Mouse (Mus musculus) stomach, postnatal 0 days (tissue): ENCODE data around the gene Coq4. TPM values are rescaled to one million over a fixed set of nuclear protein-coding genes. Genes with fewer than 3 reads are reported as not detected.

ENCODE experiments used
- ATAC-seq: fragments of 200-750 bp; cut with Nextera tagmentation; 2 replicates; pipeline ENCODE4 v1.8.0; 2017; ENCODE audit not compliant: low FRiP score, low TSS enrichment
- DNase-seq: peaks from one replicate; pipeline ENCODE4 v3.0.0-alpha.2; 2016; ENCODE audit warnings: low spot score
- H3K27ac ChIP-seq: fragments of 300-500 bp; sonication (generic); replicated peaks from 2 replicates; pipeline ENCODE4 v1.5.1; 2014; ENCODE audit warnings: mild to moderate bottlenecking, control low read depth
- H3K27me3 ChIP-seq: fragments of 300-500 bp; sonication (generic); 2 replicates; pipeline ENCODE4 v1.6.1; 2014; ENCODE audit warnings: low read length; ENCODE audit not compliant: control insufficient read depth, insufficient read depth
- H3K36me3 ChIP-seq: fragments of 300-500 bp; sonication (generic); 2 replicates; pipeline ENCODE4 v1.6.1; 2014; ENCODE audit warnings: low read length, mixed read lengths; ENCODE audit not compliant: control insufficient read depth, insufficient read depth
- H3K4me1 ChIP-seq: fragments of 300-500 bp; sonication (generic); replicated peaks from 2 replicates; pipeline ENCODE4 v1.6.1; 2014; ENCODE audit warnings: antibody characterized with exemption; ENCODE audit not compliant: control insufficient read depth, insufficient read depth
- H3K4me2 ChIP-seq: fragments of 300-500 bp; sonication (generic); replicated peaks from 2 replicates; pipeline ENCODE4 v1.6.1; 2014; ENCODE audit warnings: low read depth, mild to moderate bottlenecking, control low read depth, moderate library complexity
- H3K4me3 ChIP-seq: fragments of 300-500 bp; sonication (generic); 2 replicates; pipeline ENCODE4 v1.5.1; 2014; ENCODE audit warnings: low read depth, low read length, control low read depth
- H3K9ac ChIP-seq: fragments of 300-500 bp; sonication (generic); 2 replicates; pipeline ENCODE4 v1.6.1; 2014; ENCODE audit warnings: mild to moderate bottlenecking, low read length, control low read depth, mixed read lengths
- H3K9me3 ChIP-seq: fragments of 300-500 bp; sonication (generic); 2 replicates; pipeline ENCODE4 v1.6.1; 2016; ENCODE audit warnings: low read length; ENCODE audit not compliant: control insufficient read depth
- CTCF ChIP-seq: IDR thresholded peaks from 2 replicates; pipeline ENCODE4 v1.5.1; 2016; ENCODE audit warnings: antibody characterized with exemption, low read depth, mild to moderate bottlenecking, moderate library complexity
- EP300 ChIP-seq: optimal IDR thresholded peaks from 2 replicates; pipeline ENCODE3; 2016; ENCODE audit warnings: antibody characterized with exemption
- WGBS: fragments of 180-500 bp; shearing (Covaris S2); extraction: QIAGEN DNeasy Blood & Tissue Kit; methylation state at CpG from one replicate; pipeline ENCODE4 v1.1.7; 2014; 5-methylcytosine and 5-hydroxymethylcytosine counted together
- polyA plus RNA-seq: library from polyadenylated mRNA; unstranded; fragments of >200 nt; fragmentation: Nextera tagmentation; extraction: Ambion mirVana; gene quantifications from 2 replicates; pipeline ENCODE4 v1.2.1, GENCODE M21; 2015

Gene Coq4
- polyA plus RNA-seq, 1 experiment from 2014 or later, result 18.7 TPM

DNA sequence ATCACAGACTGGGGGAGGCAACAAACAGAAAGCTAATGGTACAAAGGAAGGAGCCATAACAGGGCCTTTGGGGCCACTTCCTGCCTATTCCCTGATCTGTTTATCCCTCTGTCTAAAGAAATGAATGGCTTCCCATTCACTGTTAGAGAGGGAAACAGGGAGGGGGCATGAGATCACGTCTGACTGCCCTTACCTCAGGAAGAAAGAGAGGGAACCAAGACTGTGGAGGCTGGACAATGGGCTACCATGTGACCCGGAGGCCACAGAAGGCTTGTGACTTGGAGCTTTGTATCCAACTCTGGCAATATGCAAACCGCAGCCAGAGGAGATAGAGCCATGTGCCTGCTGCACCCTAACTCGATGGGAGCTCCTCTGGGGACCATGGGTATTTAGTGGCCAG, 3.0 kb upstream of the Coq4 start:
- Histone ChIP-seq H3K4me2 (no peak overlapping the region), H3K36me3 (peaks cover 34% of the 10 kb centered on the region), H3K4me3 (no peak overlapping the region), H3K27me3 (no peaks in the 10 kb centered on the region), H3K9ac (no peak overlapping the region), H3K9me3 (no peaks in the 10 kb centered on the region), H3K4me1 (no peaks in the 10 kb centered on the region), H3K27ac (no peak overlapping the region)
- WGBS, result 68% methylated on average over 4 of the region's 4 CpGs
- TF ChIP-seq EP300 (no peak), CTCF (no peak)
- ATAC-seq (no peak), DNase-seq (no peak)

DNA sequence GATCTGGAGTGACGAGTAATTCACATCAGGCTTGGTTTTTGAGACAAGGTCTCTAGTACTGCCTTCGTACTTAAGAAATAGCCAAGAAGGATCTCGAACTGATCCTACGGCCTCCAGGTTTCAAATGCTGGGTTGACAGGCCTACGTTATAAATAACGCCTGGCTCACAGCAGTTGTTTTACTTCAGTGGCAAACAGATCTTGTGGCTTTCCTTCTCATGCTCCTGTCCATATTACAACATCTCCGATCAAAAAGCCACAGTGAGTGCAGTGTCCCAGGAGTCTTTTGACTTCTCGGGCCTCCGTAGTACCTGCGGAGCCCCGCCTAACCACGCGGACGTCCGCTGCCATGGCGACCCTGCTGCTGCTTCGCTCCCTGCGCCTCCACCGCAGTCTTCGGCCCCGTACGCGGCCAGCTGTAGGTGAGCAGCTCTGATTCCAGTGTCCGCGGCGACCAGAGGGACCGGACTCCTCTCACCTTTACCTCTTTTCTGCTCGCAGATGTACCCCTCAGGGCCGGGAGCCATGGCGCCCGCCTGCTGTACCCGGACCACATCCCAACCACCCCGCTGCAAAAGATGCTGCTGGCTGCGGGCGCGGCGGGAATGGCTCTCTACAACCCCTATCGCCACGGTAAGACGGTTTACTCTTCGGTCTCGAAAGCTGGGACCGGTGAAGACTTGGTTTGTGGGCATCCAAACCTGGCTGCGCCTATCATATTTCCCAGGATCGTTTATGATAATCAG, 816 bp downstream of the Coq4 start, which contains the start of gene Trub2:
Trub2 (minus strand) TSS at position 566 of the 745 bp plus-strand sequence.
- H3K4me1 ChIP-seq, result no peaks in the 10 kb centered on the region
- TF ChIP-seq CTCF, result no peak
- no peak for TF ChIP-seq EP300
- peaks cover 17% of the 10 kb centered on the region for H3K36me3 ChIP-seq
- peak within 1 kb of the TSS; percentile 68 for H3K4me3 ChIP-seq
- no peaks in the 10 kb centered on the region for H3K27me3 ChIP-seq
- H3K9me3 ChIP-seq, result no peaks in the 10 kb centered on the region
- peak within 1 kb of the TSS; percentile 95 for H3K4me2 ChIP-seq
- peak within 1 kb of the TSS; percentile 81 for H3K27ac ChIP-seq
- ATAC-seq (peak; percentile 87), DNase-seq (peak; percentile 88)
- under 1% methylated on average over 45 of the region's 45 CpGs for WGBS
- peak within 1 kb of the TSS; percentile 69 for H3K9ac ChIP-seq

DNA sequence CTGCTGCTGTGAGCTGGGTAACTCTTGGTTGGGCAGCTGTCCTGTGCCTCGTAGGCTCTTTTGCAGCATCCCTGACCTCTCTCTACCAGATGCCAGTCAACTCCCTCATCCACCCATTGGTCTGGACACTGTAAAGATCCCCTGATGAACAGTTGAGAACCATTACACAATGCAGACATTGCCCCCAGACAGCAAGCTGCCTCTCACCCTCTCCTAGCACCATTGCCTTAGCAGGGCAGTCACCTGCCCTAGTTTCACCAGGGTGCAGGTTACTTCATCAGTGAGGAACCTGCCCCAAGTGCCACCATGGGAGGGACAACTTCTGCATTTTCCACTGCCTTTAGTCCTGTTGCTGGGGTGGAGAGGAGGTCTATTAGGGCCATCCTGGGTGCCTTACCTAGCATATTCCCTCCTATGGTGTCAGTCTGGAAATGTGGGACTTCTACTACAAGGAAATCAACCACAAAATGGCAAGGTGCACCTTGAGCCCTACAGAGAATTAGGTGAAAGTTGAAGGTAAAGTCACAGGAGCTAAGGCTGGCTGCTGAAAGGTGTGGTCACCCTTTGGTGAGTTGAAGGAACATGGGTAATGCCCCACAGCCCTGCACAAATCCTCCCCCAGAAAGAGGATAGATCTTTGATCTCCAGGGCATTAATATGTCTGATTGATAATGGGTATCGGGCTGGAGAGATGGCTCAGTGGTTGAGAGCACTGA, 5.6 kb downstream of the Coq4 start:
- TF ChIP-seq EP300 (no peak), CTCF (no peak)

DNA sequence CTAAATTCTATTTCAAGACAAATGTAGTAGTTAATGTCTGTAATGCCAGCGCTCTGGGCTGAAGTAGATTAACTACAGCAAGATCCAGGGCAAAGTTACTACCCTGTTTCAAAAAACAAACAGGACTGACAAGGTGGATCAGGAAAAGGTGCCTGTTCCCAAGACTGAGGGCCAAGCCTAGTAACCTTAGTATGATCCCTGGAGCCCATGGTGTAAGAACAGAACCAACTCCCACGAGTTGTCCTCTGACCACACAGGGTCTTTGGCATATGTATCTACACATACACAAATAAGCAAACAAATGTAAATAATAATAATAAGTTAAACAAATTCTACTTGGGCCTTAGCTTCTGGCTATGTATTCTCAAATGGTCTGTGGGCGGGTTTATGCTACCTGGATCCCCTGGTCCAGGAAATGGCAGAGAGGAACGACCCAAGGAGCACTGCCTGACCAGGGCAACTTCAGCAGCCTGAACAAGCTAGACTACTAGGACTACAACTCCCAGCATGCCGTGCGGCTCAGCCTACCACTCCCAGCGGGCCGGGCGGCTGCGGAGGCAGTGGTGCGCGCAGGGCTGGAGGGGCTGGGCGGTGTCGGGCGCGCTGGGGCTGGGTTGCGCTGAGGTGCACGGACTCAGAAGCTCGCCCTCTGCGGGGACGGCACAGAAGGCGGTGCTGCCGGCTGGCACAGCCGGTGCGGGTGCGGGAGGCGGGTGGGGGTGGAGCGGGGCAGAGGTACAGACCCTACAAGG, 15.0 kb downstream of the Coq4 start, which contains the start of gene Slc27a4:
Slc27a4 (plus strand) TSS at position 560 of the 752 bp plus-strand sequence.
- Histone ChIP-seq H3K27ac (peak within 1 kb of the TSS; percentile 87), H3K4me1 (peaks cover 2% of the 10 kb centered on the region; the same call in 1 of the 2 replicates), H3K9ac (peak within 1 kb of the TSS; percentile 89), H3K4me2 (peak within 1 kb of the TSS; percentile 87), H3K9me3 (no peaks in the 10 kb centered on the region), H3K36me3 (peaks cover 13% of the 10 kb centered on the region), H3K27me3 (no peaks in the 10 kb centered on the region), H3K4me3 (peak within 1 kb of the TSS; percentile 84)
- TF ChIP-seq CTCF (peak; percentile 40), EP300 (no peak)
- peak; percentile 98 for ATAC-seq
- DNase-seq, result peak; percentile 97
- 4% methylated on average over 22 of the region's 28 CpGs for WGBS

More for the DNA sequence above, 5.6 kb downstream of the Coq4 start:
- WGBS, result 92% methylated on average over 2 of the region's 2 CpGs
- Histone ChIP-seq H3K9ac (no peak overlapping the region), H3K4me1 (no peaks in the 10 kb centered on the region), H3K27me3 (no peaks in the 10 kb centered on the region), H3K36me3 (peaks cover 4% of the 10 kb centered on the region), H3K4me3 (no peak overlapping the region), H3K4me2 (no peak overlapping the region), H3K27ac (0 out of 2 replicates have a peak overlapping the region, but pooled peaks have one; percentile 30), H3K9me3 (no peaks in the 10 kb centered on the region)
- DNase-seq, result peak; percentile 33
- ATAC-seq, result peak; percentile 63

DNA sequence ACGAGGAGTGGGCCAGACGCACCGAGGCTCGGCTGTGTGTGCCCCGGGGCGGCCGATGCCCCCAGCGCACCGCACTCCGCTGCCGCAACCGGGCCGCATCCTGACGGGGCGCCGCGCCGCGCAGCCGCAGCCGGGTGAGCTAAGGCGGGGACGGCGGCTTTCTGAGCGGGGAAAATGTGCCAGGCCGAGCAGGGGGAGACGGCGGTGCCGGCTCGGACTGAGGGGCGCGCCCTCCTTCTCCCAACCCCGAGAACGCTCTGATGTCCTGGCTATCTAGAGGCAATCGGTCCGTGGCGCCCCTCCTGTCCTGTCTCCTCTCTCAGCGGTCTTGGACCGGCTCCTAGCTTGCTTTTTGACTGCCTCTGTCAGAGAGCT, 15.5 kb downstream of the Coq4 start:
- Histone ChIP-seq H3K9me3 (no peaks in the 10 kb centered on the region), H3K36me3 (peaks cover 18% of the 10 kb centered on the region), H3K27me3 (no peaks in the 10 kb centered on the region), H3K4me1 (peaks cover 2% of the 10 kb centered on the region; the same call in 1 of the 2 replicates), H3K4me2 (peak overlapping the region; percentile 87), H3K27ac (peak overlapping the region; percentile 87), H3K9ac (peak overlapping the region; percentile 89), H3K4me3 (peak overlapping the region; percentile 84)
- TF ChIP-seq CTCF (no peak), EP300 (no peak)
- ATAC-seq (no peak), DNase-seq (no peak)
- WGBS, result under 1% methylated on average over 31 of the region's 39 CpGs
